Mouse (Mus musculus): ENCODE measurements around the gene Mob3a.

Gene Mob3a

DNA sequence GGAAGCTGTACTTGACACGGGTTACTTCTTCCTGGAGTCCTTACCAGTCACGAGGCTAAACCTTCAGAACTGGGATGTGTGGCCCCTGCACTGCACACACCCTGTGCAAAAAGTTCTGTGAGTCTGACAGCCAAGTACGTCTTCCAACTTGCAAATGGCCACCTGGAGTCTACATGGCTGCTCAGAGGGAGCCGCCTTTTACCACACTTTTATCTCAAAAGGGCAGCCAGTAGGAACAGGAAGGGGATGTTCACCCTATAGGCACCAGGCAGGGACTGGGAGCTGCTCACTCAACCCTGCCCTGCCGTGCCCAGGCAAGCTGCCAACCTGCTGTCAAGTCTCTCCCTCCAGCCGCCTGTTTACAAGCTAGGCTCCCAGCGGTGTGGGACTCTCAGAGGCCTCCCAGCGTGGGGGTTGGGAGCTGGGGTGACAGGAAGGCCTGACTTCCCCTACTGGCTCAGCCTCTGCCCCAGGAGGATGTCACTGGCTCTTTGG is 23.8 kb downstream of the Mob3a start, which contains the start of gene Mknk2:
Gene Mknk2 (minus strand): TSS at position 171 of the 495 bp plus-strand sequence.
- DNase-seq (ENCODE audit: low read depth, low spot score), result peak; percentile 95

GRCm38 (mm10) chr10:80677128-80677875 is 24.5 kb downstream of the Mob3a start:
- peak; percentile 86 for DNase-seq (ENCODE audit: low read depth, low spot score)

DNA sequence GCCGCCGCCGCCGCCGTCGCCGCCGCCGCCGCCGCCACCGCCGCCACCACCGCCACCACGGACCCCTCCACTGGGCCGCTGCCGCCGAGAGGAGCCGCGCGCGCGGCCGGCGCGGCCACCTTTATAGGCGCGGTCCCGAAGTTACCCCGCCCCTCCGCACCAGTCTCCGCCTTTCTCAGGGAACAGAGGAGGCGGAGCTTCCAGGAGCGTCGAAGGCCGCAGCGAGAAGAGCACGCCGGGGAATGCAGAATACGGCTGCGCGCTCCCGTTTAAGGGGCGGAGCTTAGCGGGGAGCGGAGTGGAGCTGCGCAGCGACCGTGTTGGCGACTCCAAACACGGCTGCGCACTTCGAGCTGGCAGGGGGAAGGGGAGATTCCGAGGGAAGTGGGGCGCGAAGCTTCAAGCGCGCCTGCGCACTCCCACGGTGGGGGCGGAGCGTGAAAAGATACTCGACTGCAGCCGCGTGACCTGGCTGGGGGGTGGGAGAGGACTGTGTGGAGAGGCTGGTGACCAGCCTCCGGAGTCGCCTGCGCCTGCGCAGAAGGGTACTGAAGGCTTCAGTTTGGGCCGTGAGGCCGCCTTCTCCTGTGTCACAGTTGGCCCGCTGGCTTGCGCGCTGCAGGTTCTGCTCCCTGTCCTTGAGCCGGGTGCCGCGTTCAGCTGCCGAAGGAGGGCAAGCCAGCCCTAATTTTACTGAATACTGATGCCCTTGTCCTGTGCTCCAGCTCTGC is 25.4 kb downstream of the Mob3a start:
- peak; percentile 100 for DNase-seq (ENCODE audit: low read depth, low spot score)

- no peak for DNase-seq (ENCODE audit: low read depth, low spot score)
Observed at GRCm38 (mm10) chr10:80675405-80676197, 26.2 kb downstream of the Mob3a start.

GRCm38 (mm10) chr10:80674851-80675404 is 26.8 kb downstream of the Mob3a start:
- DNase-seq (ENCODE audit: low read depth, low spot score), result no peak

DNA sequence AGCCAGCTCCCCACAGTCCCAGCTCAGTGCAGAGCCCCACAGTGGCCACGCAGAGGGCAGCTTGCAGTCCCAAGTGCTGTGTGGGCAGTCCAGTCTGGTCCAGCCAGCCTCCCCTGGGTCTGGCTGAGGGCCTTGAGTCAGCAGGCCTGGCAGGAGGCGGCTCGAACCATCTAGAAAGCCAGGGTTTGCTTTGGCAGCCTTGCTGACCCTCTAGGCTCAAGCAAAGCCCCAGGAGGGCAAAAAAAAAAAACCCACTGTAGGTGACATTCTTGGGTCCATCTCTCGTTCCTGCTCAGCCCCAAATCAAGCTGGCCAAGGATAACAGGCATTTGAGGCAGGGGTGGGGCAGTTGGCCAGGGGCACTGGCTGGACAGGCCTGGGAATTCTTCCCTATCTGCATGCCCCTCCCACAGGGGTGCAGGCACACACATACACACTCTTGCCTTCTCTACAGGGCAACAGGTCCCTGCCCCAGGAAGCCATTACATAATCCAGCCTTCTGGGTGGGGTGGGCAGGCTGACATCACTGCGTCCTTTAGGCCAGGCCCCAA is 27.5 kb downstream of the Mob3a start:
- DNase-seq (ENCODE audit: low read depth, low spot score), result no peak

DNA sequence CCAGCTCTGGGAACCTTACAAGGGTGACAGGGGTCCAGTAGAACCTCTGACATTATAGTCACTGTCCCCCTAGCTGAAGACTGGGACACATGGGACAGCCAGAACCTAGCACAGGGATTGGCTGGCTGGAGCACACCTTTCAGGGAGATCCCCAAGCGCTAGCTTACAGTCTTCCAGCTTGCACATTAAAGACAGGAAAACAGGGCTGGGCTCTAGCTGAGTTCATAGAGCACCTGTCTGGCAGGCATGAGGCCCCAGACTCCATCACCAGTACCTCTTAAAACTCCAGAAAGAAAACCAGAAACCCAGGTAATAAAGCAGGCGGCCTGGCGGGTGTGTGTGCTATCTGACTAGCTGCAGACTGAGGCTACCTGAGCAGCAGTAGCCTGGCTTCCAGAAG is 28.1 kb downstream of the Mob3a start:
- no peak for DNase-seq (ENCODE audit: low read depth, low spot score)

DNA sequence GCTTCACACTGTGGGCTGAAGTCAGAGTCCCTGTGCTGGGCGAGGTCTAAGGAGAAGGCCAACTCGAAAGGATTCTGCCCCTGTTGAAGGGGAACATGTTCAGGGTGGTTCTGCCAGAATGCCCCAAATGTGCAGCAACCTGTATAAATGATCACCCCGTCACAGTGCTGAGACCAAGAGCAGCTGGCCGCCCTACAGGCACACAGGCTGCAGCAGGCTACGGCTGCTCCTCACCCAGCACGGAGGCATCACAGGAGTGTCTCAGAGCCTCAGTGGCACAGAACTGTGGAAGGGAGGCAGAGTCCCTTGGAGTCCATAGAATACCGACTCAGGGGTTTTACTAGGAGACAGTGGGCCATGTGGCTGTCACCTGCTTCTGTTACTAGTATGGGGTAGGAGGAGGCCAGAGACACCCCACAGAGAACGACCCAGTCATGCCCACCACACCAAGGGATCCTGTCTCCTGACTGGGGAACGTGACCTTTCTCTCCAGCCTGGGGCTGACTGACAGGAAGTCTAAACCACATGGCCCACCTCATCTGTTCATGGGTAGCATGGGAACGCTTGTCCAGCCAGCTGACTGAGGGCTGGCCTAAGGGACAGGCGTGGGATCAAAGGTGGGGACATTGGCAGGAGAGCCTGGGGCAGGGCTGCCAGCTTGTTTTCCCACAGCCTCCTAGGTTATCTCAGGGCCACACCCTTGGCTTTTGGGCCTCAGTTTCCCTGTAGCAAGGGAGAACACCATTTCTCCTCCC is 29.7 kb downstream of the Mob3a start:
- no peak for DNase-seq (ENCODE audit: low read depth, low spot score)

DNA sequence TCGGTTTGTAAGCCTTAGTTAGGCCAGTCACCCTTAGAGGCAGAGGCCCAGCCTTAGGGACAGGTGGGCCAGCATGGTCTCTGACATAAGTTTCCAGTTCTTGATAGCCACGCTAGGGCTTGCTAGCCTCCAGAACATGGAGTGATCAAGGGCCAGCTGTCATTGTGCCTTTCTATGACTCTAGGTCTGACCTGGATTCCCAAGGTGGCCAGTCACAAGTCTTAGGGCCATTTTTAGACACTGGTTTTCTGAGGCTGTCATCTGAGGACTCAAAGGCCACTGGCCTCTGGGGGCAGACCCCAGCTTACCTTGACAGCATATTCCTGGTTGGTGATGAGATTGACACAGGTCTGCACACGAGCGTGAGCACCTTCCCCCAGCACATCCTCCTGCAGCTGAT is 30.5 kb downstream of the Mob3a start:
- DNase-seq (ENCODE audit: low read depth, low spot score), result no peak

DNA sequence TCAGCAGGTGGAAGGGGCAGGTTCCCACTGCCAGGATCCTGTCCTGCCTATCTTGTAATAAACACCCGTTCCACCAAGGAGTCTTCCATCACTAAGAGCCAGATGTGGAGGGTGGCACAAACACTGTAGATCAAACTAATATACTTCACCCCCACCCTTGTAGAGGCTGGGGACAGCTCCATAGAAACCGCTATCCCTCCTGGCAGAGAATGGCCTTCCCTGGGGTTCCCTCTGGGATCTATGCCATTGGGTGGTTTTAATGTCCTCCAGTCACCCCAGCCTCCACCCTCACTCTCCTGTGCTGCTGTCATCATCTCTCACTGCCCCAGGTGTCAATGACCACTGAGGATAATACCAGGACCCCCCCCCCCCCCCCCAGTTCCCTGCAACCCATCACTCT is 31.2 kb downstream of the Mob3a start:
- DNase-seq (ENCODE audit: low read depth, low spot score), result no peak

DNA sequence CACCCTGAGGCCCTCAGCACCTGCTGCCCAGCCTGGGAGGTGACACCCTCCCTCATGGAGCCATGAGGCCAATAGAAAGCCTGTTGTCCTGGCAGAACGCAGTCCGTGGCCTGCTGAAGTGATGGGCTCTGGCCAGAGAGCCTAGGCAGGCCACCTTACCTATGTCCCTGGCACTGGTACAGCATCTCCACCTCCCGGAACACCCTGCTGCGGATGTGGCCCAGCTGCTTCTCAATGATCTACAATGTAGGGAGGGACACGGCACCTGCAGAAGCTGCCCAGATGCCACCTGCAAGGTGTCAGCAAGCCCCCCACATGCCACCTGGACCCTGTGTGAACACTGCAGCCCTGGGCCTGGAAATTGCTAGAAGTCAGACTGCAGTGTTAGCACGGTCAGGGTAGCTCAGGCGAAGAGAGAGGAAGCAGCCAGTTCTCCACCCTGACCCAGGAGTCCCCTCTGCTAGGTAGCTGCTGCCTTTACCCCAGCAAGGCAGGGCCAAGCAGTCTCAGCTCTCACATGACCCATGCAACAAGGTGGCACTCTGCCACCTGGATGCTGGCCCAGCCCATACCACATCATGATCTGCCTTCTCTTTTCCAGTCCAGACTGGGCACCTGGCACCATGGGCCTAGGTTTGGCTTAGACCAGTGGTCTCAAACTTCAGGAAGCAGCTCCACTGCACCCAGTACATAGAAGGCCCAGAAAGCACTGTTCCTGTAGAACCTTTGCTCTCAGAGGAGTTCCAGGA is 31.9 kb downstream of the Mob3a start:
- no peak for DNase-seq (ENCODE audit: low read depth, low spot score)

- DNase-seq (ENCODE audit: low read depth, low spot score), result no peak
Observed at GRCm38 (mm10) chr10:80669018-80669417, 32.8 kb downstream of the Mob3a start.

DNA sequence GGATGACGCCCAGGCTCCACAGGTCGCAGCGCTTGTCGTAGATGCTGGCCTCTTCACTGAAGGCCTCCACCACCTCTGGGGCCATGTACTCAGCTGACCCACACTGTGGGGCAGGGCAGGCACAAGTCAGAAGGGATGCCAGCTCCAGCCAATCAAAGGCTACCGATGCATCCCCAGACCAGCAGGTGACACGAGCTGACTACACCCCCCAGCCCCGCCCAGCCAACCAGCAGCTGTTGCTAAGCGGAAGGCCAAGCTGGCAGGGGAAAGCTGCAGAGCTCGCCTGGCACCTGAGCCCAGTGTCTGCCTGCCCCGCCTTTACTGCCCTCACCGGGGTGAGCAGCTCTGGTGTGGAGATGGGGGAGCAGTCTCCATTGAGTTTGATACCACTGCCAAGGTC is 33.2 kb downstream of the Mob3a start:
- DNase-seq (ENCODE audit: low read depth, low spot score), result no peak

- no peak for DNase-seq (ENCODE audit: low read depth, low spot score)
Observed at GRCm38 (mm10) chr10:80666837-80667412, 34.9 kb downstream of the Mob3a start.

GRCm38 (mm10) chr10:80665981-80666733 is 35.6 kb downstream of the Mob3a start:
- no peak for DNase-seq (ENCODE audit: low read depth, low spot score)

- DNase-seq (ENCODE audit: low read depth, low spot score), result no peak
Observed at GRCm38 (mm10) chr10:80665459-80665858, 36.3 kb downstream of the Mob3a start.

DNA sequence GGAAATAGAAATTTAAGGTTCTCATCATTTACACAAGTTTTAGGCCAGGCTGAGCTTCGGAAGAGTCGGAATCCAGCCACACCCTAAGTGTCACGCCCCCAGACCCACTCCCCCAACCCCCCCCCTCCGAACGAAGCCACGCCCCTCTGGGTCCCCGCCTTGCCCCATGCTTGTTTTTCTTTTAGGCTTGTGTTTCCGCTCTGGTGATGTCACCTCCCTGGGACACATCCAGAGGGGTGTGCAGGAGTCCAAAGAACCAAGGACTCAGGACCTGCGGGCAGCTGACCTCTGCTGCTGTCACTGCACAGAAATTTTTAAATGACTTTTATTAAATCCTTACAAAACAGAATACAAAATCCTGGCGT is 36.8 kb downstream of the Mob3a start:
- DNase-seq (ENCODE audit: low read depth, low spot score), result peak; percentile 49

- DNase-seq (ENCODE audit: low read depth, low spot score), result peak; percentile 64
Observed at GRCm38 (mm10) chr10:80664197-80665015, 37.4 kb downstream of the Mob3a start.

Data from CD4-positive helper T cell, adult 2 months (primary cell).